Mouse (Mus musculus): ENCODE results near the gene Sin3b. TPM values are rescaled to one million over a fixed set of nuclear protein-coding genes. Genes with fewer than 3 reads are reported as not detected.
A peak's percentile ranks its signal among the peaks of the same experiment; 100 is the strongest.

The Sin3b gene
- total RNA-seq, 2 experiments from 2014 or later = 168 to 169 TPM

GRCm38 (mm10) chr8:72752289-72752688 lies 29.2 kb downstream of the Sin3b start:
- peak; percentile 0 to 5 for DNase-seq (ENCODE audit: extremely low spot score in 1 of 2, low spot score in 1 of 2)

GRCm38 (mm10) chr8:72753165-72753564 lies 30.1 kb downstream of the Sin3b start:
- DNase-seq (ENCODE audit: extremely low spot score in 1 of 2, low spot score in 1 of 2) = peak in 1 of 2 experiments; percentile 4

DNA sequence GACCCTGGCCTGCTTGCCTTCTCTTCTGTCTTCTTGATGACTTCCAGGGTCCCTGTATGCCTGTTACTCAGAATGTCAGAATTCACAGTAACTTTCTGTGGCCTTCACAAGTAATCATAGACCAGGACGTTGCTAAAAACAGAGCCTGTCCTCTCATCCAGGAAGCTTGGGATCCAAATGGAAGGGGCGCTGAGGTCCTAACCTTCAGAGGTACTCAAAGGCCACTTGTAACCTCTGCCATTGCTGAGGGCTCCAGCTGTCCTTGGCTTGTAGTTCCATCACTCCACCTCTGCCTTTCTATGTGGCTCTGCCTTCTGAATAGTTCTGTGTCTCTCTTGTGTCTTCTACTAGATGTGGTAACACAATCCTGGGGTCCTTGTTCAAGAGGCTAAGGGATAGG lies 30.7 kb downstream of the Sin3b start:
- DNase-seq (ENCODE audit: extremely low spot score in 1 of 2, low spot score in 1 of 2) = no peak

- peak in 1 of 2 experiments; percentile 2 for DNase-seq (ENCODE audit: extremely low spot score in 1 of 2, low spot score in 1 of 2)
These were observed 32.9 kb downstream of the Sin3b start for GRCm38 (mm10) chr8:72756031-72756430.

- DNase-seq (ENCODE audit: extremely low spot score in 1 of 2, low spot score in 1 of 2) = peak in 1 of 2 experiments; percentile 5
These were observed 33.8 kb downstream of the Sin3b start for GRCm38 (mm10) chr8:72756771-72757390.

- peak in 1 of 2 experiments; percentile 3 for DNase-seq (ENCODE audit: extremely low spot score in 1 of 2, low spot score in 1 of 2)
These were observed 34.5 kb downstream of the Sin3b start for GRCm38 (mm10) chr8:72757426-72758195.

DNA sequence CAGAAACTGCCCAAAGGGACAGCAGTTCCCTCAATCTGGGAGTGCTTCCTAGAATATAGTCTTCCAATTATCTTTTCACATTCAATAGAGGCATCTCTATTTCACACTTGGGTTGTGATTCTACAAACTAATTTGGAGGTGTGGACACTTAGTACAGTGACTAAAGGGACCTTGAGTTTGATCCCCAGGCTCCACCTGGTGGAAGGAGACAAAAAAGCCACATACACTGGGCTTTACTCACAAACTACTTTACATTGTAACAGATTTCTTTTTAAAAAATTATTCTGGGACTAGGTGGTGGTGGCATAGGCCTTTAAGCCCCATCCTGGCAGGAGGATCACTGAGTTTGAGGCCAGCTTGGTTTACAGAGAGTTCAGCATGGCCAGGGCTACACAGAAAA lies 35.2 kb downstream of the Sin3b start:
- no peak for DNase-seq (ENCODE audit: extremely low spot score in 1 of 2, low spot score in 1 of 2)

DNA sequence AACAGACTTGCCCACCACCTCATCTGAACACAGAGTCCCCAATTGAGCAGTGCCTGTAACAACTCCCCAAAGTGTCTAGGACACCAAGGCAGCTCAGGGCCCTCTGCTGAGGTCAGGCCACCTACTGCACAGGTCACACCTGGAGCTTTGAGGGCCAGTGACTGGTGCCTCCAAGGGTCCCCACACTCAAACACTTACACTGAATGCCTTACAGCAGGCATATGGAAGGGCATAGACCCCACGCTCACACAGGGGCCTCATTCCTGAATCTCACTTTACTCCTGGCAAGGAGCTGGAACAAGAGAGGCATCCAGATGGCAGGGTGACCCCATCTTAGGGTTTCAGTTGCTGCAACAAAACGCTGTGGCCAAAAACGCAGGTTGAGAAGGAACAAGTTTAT lies 37.1 kb downstream of the Sin3b start:
- peak in 1 of 2 experiments; percentile 4 for DNase-seq (ENCODE audit: extremely low spot score in 1 of 2, low spot score in 1 of 2)

GRCm38 (mm10) chr8:72761322-72762051 lies 38.4 kb downstream of the Sin3b start, which contains the start of gene F2rl3:
Gene F2rl3, plus strand, starts transcription at chr8:72761880.
- no peak for DNase-seq (ENCODE audit: extremely low spot score in 1 of 2, low spot score in 1 of 2)

GRCm38 (mm10) chr8:72762306-72762705 lies 39.2 kb downstream of the Sin3b start:
- no peak for DNase-seq (ENCODE audit: extremely low spot score in 1 of 2, low spot score in 1 of 2)

GRCm38 (mm10) chr8:72765696-72766095 lies 42.6 kb downstream of the Sin3b start:
- no peak for DNase-seq (ENCODE audit: extremely low spot score in 1 of 2, low spot score in 1 of 2)

DNA sequence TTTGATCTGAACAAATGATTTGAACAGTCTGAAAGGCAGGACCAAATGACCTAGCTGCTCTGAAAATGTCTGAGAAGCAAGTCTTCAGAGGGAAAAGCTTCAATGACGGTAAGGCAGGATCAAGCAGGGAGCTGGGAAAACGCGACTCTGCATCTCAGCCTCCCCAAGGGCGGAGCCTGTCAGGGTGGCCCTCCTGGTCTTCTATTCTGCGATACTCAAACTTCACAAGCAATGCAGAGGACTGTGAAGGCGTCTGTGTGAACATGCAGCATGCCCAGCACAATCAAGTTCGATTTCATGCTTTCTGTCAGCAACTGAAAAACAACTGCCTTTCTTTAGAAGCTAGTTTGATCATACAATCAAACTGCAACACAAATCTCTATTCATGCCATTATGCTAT lies 43.7 kb downstream of the Sin3b start:
- no peak for DNase-seq (ENCODE audit: extremely low spot score in 1 of 2, low spot score in 1 of 2)

GRCm38 (mm10) chr8:72777797-72778196 lies 54.7 kb downstream of the Sin3b start:
- DNase-seq (ENCODE audit: extremely low spot score in 1 of 2, low spot score in 1 of 2) = no peak

DNA sequence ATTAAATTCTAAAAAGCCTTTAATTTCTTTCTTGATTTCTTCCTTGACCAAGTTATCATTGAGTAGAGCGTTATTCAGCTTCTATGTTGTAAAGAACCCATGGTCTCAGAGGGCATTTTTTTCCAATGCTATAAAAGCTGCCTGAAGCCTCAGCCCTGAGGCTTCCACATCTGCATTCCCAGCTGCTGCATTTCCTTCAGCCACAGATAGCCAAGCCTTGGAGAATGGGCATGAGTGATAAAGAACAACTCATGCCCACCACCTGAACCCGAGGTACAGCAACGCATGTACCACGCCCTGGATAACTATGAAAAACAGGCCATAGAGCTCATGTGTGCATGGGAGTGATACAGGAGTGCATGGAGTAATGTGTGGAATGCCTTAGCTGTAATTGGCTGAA lies 57.6 kb downstream of the Sin3b start:
- DNase-seq (ENCODE audit: extremely low spot score in 1 of 2, low spot score in 1 of 2) = no peak

GRCm38 (mm10) chr8:72801583-72801982 lies 78.5 kb downstream of the Sin3b start:
- no peak for DNase-seq (ENCODE audit: extremely low spot score in 1 of 2, low spot score in 1 of 2)

Small RNAs within 50 kb of the gene (microRNA-seq; reads per million reads assigned to microRNA genes)
- 0 reads per million in 2 experiments for gene Gm26237

Other genes with a start within 250 kb of the Sin3b start
- gene Cherp, start 248.1 kb upstream of the Sin3b start, total RNA-seq (2021) = 10 to 100 TPM; 67.2 to 79.6 TPM
- 10 to 100 TPM; 45.9 to 51.1 TPM for gene Slc35e1, start 230.7 kb upstream of the Sin3b start, total RNA-seq (2021)
- 10 to 100 TPM; 10.1 to 10.6 TPM for gene Med26, start 175.0 kb upstream of the Sin3b start, total RNA-seq (2021)
- 100 to 1,000 TPM; 104 TPM for gene Smim7, start 152.2 kb upstream of the Sin3b start, total RNA-seq (2021)
- 100 to 1,000 TPM; 132 to 139 TPM for gene Tmem38a, start 151.2 kb upstream of the Sin3b start, total RNA-seq (2021)
- 10 to 100 TPM; 46.7 to 53.0 TPM for gene Nwd1, start 76.6 kb upstream of the Sin3b start, total RNA-seq (2021)
- under 1 TPM; 0.15 to 0.28 TPM for gene F2rl3, start 38.6 kb downstream of the Sin3b start, total RNA-seq (2021)